Mouse (Mus musculus) liver, postnatal 0 days (tissue): ENCODE data around the gene Adora1.

ENCODE experiments used
- CTCF ChIP-seq: sonication (generic); IDR thresholded peaks from 2 replicates; pipeline ENCODE4 v1.5.1; 2016; ENCODE audit warnings: antibody characterized with exemption, low read depth
- EP300 ChIP-seq: IDR thresholded peaks from 2 replicates; pipeline ENCODE4 v1.6.1; 2016; ENCODE audit warnings: antibody characterized with exemption, low read depth, mild to moderate bottlenecking

- TF ChIP-seq CTCF (no peak), EP300 (no peak)
These were observed 42.1 kb downstream of the Adora1 start, which contains the start of gene Mybph for GRCm38 (mm10) chr1:134193126-134193525.
